Mouse (Mus musculus): ENCODE measurements at regions not wholly inside any gene's neighbourhood (a gene's known extent, or its start where the extent isn't known, plus 50 kb on each side); places are given as distances from the start of the nearest gene placed in this dataset.

GRCm38 (mm10) chr19:28732998-28733397 is 53.1 kb upstream of the Glis3 start:
- no peak for DNase-seq (ENCODE audit: low read depth, low spot score)

GRCm38 (mm10) chr19:28733781-28734180 is 53.9 kb upstream of the Glis3 start:
- DNase-seq (ENCODE audit: low read depth, low spot score), result no peak

DNA sequence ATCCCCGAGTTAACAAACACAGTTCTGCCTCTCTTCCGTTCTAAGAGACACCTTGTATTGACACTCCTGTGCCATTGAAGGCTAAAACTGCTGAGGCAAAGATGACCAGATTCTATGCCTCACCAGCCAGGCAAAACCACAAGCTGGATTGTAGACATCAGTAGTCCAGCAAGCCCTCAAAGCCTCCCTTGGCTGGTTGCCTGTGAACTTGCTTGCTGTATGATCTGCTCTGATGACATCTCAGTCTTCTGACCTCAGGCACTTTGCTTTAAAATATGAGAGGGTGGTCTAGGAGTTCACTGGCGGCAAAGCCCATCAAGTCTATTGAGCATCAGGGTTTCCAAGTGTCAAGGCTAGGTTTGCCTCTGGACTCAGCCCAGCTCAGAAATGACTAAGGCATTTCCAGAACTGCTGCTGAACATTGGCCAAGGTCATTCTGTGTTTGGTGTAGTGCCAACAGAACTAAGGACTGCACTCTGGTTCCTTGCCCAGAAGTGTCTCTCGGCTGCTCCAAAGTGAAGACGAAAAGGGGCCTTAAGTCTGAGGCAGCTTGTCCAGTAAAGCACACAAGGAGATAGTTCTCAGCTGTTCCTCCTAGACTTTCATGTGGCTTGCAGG is 63.4 kb upstream of the Glis3 start:
- DNase-seq (ENCODE audit: low read depth, low spot score), result no peak

DNA sequence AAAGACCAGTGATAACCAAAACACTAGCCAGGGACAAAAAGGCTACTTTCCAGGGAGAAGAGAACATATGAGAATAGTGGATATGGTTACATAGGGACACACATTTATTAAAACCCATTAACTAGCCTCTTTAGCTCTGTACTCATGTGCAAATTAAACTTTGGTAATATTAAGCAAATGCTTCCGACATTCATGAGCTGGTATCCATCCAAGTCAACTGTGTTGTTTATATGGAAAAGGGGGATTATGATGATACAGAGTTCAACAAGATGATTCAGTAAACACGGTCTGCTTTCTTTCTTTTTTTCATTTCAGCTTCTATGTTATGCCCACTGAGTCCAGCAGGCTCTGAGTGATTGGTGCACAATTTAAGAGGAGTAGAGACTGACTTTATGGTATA is 65.2 kb upstream of the Glis3 start:
- DNase-seq (ENCODE audit: low read depth, low spot score), result no peak

DNA sequence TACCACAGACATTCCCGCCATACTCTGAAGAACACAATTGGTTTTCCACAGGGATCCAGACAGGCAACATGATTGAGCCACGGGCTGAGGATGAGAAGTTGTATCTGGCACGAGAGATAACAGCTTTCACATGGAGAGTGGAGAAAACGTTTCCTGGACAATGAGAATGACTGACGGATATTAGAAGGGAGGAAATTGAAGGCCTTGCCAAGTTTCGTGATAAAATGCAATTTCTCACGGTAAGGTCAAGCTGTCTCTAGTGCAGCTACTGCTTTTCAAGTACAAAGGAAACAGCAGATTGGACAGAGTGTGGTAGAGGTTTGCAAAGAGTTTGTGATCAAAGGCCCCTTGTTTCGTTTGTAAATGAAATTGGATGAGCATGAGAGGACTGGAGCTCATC is 65.7 kb upstream of the Glis3 start:
- no peak for DNase-seq (ENCODE audit: low read depth, low spot score)

GRCm38 (mm10) chr19:28751091-28751490 is 71.2 kb upstream of the Glis3 start:
- DNase-seq (ENCODE audit: low read depth, low spot score), result no peak

- peak; percentile 50 for DNase-seq (ENCODE audit: low read depth, low spot score)
These were observed 76.0 kb upstream of the Slc1a1 start for GRCm38 (mm10) chr19:28758854-28759253.

DNA sequence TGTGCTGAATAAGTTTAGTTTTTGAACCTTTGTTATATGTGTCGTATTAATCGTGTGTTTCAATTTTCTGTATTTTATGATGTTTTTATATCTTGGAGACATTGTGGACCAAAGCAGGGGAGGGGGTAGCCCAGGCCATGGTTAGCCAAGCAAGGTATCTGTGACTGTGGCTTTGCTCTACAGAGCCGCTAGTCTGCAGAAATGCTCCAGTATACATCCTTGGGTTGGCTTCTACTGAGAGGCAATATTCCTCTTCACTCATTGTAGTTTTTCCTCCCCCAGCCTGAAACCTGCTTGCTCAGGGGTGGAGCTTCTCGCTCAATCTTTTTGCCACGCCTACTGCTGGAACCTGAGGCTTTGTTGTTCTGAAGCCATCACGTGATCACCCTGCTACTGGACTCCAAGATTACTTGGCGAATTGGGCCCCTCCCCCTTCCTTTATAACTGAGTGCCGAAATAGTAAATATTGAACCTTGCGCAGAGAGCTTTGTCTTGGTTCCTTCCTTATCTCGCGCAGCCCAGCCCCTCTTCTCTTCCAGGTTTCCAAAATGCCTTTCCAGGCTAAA is 70.0 kb upstream of the Slc1a1 start:
- no peak for DNase-seq (ENCODE audit: low read depth, low spot score)

- DNase-seq (ENCODE audit: low read depth, low spot score), result no peak
These were observed 66.6 kb upstream of the Slc1a1 start for GRCm38 (mm10) chr19:28768218-28768617.

- no peak for DNase-seq (ENCODE audit: low read depth, low spot score)
These were observed 64.4 kb upstream of the Slc1a1 start for GRCm38 (mm10) chr19:28770419-28770818.

GRCm38 (mm10) chr19:28771836-28772235 is 63.0 kb upstream of the Slc1a1 start:
- no peak for DNase-seq (ENCODE audit: low read depth, low spot score)

DNA sequence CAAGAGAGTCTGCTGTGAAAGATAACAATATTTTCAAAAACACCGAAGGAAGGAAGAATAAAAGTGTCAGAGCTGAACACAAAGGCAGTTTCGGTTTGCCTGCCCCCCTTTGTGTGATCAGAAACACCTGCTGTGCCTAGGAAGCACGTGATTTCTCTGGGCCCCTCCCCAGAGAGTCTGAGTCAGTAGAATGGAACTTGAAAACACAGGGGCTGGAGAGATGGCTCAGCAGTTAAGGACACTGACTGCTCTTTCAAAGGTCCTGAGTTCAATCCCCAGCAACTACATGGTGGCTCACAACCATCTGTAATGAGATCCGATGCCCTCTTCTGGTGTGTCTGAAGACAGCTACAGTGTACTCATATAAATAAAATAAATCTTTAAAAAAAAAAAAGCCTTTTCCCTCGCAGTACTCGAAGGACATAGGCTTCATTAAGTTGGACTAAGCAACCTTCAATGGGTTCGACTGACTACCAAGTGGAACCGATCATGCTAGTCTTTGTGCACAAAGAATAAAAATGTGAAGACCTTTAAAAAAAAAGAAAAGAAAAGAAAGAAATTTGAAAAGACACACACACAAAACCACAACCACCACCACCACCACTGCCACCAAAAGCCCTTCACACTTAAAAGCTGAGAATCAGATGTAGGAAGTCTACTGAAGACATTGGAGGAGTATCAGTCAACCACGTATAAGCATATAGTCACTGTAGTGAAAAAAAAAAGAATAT is 61.8 kb upstream of the Slc1a1 start:
- peak; percentile 71 for DNase-seq (ENCODE audit: low read depth, low spot score)

GRCm38 (mm10) chr19:28776868-28777267 is 58.0 kb upstream of the Slc1a1 start:
- DNase-seq (ENCODE audit: low read depth, low spot score), result peak; percentile 9

- no peak for DNase-seq (ENCODE audit: low read depth, low spot score)
These were observed 57.2 kb upstream of the Slc1a1 start for GRCm38 (mm10) chr19:28777674-28778073.

DNA sequence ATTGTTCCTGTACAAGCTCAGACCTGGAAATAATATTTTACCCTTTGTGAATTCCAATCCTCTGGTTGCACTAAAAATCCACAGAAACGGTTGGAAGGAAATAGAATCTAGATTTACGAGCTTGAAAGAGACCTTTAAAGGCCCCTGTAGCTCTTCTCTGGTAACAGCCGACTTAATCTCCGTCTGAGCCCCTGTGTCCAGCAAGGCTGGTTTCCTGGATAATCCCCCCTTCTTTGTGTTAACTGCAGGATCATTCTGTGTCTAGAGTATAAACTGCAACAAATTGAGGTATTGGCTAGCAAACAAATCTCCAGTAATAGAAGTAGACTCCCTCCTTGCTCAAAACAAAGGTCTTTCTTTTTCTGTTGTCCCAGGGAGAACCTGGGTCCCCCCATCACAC is 56.5 kb upstream of the Slc1a1 start:
- no peak for DNase-seq (ENCODE audit: low read depth, low spot score)

GRCm38 (mm10) chr19:28781971-28782370 is 52.9 kb upstream of the Slc1a1 start:
- DNase-seq (ENCODE audit: low read depth, low spot score), result no peak

Measured in A20 (cell line).